Mouse (Mus musculus) lung, postnatal 0 days (tissue): ENCODE measurements around the gene Tanc1.

Experiments used
- CTCF ChIP-seq: IDR thresholded peaks from 2 replicates; pipeline ENCODE4 v1.5.1; 2016; ENCODE audit warnings: antibody characterized with exemption, mild to moderate bottlenecking
- EP300 ChIP-seq: IDR thresholded peaks from 2 replicates; pipeline ENCODE4 v1.6.1; 2016; ENCODE audit warnings: antibody characterized with exemption, mild to moderate bottlenecking, control low read depth

DNA sequence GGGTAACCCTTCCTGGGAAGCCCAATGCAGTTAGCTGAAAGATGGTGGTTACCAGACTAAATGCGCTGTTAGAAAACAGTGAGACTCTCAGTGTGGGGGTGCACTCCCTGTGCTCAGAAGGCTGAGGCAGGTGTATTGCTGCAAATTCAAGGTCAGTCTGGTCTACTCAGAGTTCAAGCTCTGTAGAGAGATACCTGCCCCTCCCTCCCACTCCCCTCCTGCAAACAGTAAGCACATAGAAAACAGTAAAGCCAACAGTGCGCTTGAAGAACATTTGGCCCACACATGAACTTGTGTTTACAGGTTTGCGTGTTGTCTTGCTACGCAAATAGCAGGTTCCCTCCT is 73.7 kb downstream of the Tanc1 start:
- TF ChIP-seq CTCF, result no peak
- no peak for TF ChIP-seq EP300
